Mouse (Mus musculus) cerebellum, postnatal 4 days (tissue): Measurements from ENCODE around the gene Sh3bp2.
"Not testable (repeated sequence)": the region's sequence is repeated elsewhere in the genome, so short reads cannot be mapped to it uniquely, and the experiment has no call there.

Experiments
- DNase-seq, 2 experiments: peaks; one replicate each; pipeline ENCODE4 v3.0.0; 2022; ENCODE audit warnings: low spot score in 2 of 2, mixed read lengths in 1 of 2

Sh3bp2 gene

DNA sequence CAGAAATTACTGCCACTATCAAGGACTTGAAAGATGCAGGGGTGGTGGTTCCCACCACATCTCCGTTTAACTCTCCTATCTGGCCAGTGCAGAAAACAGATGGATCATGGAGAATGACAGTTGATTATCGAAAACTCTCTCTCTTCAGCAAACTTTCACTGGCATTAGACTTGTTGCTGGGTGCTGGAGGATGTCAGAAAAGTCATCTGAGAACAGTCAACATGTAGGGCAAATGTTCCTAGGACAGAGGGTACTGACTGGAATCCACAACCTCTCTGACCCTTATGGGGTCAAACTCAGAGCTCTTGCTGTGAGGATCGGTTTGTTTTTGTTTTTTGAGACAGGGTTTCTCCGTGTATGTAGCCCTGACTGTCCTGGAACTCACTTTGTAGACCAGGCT lies 46.9 kb downstream of the Sh3bp2 start:
- DNase-seq, result not testable (repeated sequence)

DNA sequence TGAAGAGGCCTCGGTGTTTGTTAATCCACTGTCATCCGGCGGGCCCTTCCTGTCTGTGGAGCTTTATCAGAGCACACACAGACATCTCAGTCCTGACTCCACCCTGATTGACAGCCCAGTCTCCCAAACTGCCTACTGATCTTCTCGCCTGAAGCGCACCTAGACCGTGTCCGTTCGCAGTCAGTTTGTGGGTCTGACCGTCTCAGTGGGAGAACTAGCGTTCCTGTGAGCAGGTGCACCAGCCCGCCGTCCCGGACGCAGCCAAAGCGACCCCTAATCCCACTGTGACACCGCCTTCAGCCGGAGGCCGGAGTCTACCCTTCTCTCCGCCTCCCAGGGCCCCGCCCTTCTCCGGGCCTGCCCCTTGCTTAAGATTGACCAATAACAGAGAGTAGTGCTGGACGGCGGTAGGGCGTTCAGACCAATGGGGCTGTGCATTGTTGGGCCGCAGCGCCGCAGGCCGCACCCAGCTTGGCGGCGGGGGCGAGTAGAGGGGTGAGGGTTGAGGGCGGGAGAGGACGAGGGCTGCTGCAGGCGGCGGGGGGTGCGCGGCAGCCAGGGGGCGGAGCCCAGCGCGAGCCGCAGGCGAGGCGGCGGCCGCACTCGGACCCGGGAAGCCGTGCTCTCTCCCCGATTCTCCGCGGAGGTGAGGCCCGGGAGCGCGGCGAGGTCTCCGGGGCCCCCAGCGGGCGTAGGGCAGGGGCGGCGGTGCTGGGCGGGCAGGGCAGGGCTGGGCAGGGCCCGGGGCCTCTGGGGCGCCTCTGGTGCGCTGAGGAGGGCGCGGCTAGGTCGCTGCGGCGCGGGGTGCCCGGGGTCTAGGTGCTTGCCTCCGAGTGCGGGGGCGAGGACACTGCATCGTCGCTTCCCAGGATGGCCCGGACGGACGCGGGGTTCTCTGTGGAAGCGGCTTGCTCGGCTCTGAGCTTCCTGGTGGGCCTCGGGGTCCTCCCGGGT lies 47.9 kb downstream of the Sh3bp2 start, which contains the start of gene Add1:
Gene Add1, plus strand, starts transcription at position 397 of the 954 bp plus-strand sequence.
- peak; percentile 95 to 97 for DNase-seq

DNA sequence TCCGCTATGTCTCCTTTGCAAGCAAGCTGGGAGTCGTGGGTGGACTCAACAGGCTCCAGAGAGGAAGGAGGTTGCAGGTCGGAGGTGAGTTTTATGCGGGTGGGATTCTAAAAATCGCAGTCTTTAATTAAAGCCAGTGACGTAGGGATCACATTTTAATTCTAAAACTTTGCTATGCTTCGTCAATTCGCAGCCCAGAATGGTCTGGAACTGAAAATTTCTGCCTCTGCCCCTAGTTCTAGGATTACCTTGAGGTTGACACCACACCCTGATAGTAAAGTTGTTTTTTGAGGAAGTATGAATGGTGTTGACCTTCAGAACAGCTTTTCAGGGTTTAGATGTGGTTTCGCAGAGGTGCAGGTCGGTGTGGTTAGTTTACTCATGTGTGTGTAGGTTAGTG lies 49.1 kb downstream of the Sh3bp2 start:
- DNase-seq, result no peak

DNA sequence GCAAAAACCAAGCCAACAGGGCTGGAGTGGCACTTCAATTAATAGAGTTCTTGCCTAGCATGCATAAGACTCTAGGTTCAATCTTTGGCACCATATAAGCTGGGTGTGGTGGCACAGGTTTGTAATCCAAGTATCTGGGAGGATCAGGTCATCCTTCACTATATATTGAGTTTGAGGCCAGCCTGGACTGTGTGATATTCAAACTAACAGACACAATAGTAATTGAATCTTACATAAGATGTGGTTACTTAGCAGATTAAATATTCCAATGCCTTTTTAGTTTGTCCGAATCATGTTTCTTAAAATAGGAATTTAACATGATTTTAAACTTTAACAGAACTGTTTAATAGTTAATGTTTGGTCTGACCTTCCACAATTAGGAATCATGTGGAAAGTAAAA lies 50.6 kb downstream of the Sh3bp2 start:
- no peak for DNase-seq

DNA sequence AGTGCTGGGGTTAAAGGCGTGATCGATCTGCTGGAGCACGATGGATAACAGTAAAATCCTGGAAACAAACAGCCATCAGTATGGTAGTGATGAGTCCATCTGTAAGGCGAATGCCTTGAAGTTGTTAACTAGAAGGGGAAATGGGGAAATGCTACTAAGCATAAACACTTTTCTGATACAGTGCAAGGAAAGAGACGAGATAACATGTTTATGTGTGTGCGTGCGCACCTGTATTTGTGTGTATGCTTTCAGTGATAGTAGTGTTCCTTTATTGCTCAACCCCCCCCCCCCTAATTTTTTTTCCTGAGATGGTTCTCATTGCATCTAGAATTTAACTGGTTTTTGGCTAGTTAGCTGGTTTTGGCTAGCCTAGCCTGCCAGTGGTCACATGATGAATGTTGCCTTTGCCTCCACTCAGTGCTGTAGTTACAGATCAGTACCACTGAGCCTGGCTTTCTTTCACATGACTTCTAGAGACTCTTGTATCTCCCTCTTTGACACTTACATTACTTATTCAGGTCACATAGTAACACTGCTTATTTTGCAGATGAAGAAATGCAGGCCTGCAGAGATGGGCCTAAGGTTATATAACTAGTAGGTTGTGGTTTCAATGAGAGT lies 52.5 kb downstream of the Sh3bp2 start:
- no peak for DNase-seq

DNA sequence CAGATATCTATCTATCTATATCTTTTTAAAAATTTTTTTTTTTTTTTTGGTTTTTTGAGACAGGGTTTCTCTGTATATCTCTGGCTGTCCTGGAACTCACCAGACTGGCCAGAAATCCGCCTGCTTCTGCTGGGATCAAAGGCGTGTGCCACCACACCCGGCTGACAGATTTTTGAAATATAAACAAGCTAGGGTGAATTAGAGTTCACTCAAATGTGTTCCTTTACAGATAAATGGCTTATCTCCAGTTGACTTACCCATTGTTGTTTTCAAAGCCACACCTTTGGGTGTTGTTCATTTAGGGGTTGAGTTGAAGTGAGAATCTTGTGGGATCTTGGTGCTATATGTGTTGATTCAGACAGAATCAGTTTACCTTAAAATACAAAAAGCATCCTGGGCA lies 53.7 kb downstream of the Sh3bp2 start:
- DNase-seq, result no peak

DNA sequence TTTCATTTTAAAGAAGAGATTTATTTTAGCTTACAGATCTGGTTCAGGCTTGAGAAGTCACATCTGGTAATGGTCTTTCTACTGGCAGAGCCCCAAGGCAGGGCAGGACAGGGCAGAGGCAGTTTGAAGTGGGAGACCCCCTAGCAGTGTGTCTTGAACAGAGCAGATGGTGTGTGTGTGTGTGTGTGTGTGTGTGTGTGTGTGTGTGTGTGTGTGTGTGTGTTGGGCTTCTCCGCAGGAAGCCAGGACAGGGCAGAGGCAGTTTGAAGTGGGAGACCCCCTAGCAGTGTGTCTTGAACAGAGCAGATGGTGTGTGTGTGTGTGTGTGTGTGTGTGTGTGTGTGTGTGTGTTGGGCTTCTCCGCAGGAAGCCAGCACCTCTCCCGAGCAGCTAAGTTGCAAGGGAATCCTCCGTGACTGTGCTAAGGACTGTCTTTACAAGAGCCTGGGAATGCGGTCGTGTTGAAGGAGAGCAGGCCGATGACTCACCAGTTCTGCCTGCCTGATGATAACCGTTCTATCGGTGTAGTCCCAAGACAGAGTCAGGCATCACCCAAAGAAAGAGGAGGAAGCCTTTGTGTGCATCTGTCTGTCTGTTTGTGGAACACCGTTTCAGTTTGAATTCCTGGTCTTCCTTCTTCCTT lies 56.2 kb downstream of the Sh3bp2 start:
- not testable (repeated sequence) for DNase-seq

DNA sequence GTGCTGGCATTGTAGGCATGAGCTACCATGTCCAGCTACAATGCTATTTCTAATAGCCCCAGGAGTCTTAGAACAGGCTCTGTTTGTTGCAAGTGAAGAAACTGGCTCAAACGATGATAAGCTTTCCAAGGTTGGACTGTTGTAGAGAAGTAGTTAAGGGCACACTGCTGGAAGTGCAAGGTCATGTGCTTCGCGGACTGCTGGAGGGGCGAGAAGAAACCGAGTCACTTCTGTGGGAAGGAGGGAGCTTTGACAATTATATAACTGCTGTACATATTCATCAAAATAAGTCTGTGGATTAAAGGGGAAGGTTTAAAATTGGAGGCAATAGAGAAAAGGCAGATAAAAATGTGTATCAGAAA lies 56.7 kb downstream of the Sh3bp2 start:
- DNase-seq, result no peak

DNA sequence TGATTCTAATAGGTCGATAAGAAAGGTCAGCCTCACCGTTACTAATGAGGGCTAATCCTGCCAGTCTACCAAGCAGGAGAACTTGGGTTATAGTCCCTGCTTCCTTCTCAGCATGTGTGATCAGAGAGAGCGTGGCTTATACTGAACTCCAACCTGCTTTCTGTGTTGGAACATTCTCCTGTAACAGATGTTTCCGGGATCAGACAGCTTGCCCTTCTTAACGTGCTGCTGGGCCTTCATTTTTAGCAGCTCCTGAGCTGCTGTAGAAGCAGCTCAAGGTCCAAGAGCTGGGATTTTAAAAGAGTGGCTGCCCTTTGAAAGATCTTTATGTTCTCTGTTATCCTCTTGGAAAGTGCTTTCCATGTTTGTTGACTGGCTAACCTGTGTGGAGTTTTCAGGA lies 59.6 kb downstream of the Sh3bp2 start:
- no peak for DNase-seq

DNA sequence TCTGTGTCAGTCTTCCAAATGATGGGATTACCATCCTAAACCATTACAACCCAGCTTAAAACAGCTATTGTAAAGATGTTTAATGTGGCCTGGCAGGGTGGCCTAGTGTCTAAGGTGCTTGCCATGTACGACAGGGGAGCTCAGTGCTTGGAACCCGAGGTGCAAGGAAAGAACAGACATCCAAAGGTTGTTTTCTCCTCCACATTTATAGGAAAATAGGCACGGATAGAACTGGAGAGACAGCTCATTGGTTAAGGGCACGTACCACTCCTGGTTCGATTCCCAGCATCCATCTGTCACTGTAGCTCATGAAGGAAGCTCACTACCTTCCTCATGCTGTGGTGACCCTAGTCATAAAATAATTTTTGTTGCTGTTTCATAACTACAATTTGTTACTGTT lies 62.2 kb downstream of the Sh3bp2 start:
- DNase-seq, result no peak

DNA sequence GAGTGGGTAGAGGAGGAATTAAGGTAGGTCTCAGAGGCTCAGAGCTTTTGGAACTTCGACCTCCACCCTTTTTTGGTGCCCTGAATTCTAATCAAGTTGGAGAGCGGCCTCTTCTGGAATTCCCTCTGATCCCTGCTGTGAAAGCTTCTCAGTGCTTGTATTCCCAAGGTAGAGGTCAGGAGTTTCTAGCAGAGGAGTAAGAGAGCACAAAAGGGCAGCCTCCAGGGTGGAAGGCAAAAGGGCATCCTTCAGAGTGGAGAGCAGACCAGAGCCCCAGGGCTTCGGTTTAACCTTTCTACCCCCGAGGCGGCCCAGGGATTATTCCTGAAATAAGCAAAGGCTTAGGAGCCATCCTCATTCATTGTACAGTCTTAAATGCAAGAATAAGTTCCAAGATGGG lies 64.4 kb downstream of the Sh3bp2 start:
- no peak for DNase-seq

DNA sequence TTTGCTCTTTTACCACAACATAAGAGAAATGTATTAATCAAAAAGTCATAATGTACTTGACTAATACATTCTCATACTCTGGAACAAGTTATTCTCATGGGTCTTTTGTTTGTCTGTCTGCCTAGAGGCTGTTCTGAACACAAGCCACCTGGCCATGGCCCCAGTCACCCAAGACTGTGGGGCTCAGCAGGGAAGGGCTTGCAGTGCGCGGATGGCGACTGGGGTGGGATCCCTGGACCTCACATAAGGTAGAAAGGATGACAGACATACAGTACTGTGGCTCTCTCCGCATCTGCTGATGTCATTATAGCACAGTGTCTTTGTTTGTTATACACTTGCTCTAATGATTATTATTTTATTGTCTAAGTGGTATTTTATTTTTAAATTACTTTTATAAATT lies 65.1 kb downstream of the Sh3bp2 start:
- DNase-seq, result no peak

DNA sequence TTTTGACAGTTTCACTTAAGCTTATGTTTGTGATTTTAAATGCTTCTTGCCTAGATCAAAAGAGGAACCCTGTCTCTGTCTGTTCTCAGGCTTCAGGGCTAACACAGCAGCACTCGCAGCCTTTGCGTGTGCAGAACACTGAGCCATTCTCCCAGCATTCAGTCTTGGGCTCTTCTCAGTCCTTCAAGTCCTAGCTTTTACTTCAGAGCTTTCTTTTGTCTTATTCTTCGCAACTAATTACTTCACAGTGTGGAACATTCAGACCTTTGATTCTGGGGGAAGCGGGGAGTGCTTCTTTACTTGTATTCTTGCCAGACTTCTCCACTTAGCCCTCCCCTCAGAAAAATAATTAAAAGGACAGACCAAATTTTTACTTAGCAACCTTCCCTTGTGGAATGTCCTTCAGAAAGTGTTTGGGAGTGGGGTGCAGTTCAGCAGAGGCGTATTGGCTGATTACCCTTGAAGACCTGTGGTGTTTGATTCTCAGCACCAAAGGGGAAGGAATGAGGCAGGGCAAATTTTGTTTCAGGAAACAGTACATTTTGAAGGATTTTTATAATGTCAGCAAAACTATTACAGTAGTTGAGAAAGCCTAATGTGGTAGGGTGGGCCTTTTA lies 65.9 kb downstream of the Sh3bp2 start:
- no peak for DNase-seq

DNA sequence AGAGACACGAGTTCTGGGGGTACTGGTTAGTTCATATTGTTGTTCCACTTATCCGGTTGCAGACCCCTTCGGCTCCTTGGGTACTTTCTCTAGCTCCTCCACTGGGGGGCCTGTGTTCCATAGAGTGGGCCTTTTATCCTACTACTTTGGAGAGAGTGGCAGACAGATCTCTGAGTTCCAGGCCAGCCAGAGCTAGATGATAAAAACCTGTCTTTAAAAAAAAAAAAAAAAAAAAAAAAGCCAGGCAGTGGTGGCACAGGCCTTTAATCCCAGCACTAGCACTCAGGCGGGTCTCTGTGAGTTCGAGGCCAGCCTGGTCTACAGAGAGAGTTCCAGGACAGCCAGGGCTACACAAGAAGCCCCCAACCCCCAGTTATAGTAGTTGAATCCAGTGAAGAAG lies 66.6 kb downstream of the Sh3bp2 start:
- not testable (repeated sequence) for DNase-seq

DNA sequence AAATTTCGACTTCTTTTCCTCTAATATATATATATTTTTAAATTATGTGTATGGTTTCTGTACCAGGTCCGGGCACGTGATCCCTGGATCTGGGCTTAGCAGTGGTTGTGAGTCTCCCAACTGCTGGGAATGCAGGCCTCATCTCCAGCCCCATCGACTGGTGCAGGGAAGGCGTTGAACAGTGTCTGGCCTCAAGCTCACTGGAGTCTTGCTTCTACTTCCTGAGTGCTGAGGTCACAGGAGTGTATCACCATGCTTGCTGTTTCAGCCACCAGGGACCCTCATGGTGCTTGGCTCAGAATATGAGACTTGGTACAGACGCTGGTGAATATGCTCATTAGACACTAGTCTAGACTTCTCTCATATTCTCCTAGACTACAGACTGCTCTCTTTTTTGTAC lies 67.0 kb downstream of the Sh3bp2 start:
- DNase-seq, result no peak

DNA sequence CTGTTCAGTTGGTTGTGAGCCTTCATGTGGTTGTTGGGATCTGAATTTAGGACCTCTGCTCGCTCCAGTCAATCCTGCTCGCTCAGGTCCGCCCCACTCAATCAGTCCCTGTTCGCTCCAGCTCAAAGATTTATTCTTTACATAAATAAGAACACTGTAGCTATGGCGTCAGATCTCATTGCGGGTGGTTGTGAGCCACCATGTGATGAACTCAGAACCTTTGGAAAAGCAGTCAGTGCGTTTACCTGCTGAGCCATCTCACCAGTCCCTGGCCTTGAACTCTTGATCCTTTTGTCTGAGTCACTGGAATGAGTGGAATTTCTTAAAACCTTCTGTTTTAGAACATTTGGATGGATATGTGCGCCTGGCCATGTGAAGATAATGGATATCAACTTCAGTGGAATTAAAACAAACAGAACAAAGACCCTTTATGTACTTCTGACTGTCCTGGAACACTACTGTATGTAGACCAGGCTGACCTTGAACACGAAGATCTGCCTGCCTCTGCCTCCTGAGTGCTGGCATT lies 67.6 kb downstream of the Sh3bp2 start:
- no peak for DNase-seq

DNA sequence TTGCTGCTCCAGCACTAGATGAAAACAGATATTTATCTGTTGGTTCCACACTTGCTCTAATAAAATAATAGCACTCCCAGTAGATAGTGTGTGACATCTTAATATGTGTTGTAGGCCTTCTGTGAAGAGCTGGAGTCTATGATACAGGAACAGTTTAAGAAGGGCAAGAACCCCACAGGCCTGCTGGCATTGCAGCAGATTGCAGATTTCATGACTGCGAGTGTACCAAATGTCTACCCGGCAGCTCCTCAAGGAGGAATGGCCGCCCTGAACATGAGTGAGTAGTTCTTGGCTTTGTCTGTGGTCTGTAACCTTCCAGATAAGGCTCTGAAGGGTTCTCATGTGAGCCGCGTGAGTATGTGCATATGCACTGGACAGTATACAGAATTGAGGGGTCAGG lies 78.9 kb downstream of the Sh3bp2 start:
- no peak for DNase-seq

DNA sequence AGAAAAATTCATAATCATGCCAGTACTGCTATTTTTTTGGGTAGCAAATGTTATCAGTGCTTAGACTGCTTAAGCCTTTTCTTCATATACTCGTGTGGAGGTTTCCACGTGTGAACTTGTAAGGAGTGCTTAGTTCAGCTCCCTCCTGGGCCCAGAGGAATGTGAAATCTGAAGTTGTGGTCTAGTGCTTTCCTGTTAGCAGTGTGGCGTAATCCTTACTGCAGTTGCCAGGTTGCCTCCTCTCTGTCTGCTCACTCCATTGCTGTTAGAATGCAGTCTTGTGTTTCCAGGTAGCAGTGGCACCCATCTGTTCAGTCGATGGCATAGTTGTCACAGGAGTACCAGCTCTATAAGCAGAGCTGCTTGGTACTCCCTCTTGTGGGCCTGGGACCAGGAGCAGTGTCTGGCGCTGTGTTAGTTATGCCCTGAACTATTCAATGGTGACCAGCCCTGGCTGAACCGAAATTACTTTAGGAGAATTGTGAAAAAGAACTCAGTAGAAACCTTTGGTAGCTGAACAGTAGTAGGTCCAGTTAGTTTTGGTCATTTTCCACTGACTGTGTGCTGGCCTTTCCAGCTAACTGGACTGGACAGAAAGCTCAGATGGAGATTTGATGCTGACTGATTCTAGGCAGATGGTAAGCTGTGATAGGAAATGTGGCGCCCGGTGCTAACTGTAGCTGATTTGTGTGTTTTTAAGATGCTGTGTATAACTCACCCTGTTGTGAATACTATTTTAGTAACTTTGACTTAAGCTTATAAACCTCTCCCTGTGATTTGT lies 81.7 kb downstream of the Sh3bp2 start:
- DNase-seq, result no peak

DNA sequence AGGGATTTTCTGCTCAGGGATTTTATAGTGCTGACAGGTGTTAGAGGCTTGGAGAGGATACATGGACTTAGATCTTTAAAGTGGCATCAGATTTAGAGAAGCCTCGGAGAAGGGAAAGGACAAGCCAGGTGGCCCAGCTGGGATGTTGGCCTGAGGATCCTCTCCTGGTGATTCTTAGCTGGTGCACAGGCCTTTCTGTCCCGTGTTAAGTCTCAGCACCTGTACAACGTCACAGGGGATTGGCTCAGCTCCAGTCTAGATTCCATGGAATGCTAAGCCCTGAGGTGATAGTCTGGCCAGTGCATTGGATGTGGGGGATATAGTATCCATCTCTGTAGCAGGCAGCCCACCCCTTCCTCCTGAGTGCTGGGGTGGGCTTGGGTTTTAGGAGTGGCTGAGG lies 82.6 kb downstream of the Sh3bp2 start:
- DNase-seq, result no peak

DNA sequence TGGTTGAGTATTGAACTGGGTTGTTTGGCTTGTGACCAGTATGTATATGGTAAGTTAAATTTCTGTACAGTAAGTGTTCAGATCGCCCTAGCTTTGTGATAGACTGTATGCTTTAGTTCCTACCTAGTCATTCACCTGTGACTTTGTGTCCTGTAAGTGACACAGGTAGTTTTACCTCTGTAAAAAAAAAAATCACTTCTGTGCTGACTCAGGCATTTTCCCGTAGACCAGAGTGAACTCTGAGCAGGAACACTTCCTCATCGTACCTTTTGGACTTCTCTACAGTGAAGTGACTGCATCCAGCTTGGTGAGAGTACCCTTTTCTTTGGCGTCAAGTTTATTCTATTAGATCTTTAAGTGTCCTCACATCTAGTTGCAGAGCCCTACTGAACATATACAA lies 84.3 kb downstream of the Sh3bp2 start:
- DNase-seq, result no peak
